ENCODE assay signal across 8 mouse cellular contexts in the genomic region with DNA sequence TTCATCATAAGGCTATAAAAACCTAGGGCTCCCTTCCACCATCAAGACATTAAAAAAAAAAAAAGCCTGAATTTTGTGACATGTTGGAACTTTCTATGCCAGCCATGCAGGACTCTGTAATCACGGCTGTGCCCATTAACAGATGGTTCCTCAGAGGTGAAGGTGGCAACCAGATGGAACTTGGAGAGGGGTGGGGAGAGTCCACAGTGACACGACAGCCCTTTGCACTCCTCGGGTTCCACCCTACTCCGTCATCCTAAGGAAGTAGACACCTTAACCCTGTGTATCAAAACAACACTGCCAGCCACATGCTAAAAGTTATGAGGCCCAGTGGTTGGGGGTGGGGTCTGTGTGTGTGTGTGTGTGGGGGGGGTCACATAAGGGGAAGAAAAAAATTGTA. TPM values are rescaled to one million over a fixed set of nuclear protein-coding genes. Genes with fewer than 3 reads are reported as not detected.
DNase-seq lines count a peak whose midpoint lies in the region; ATAC-seq lines count a peak whose summit lies in the region.

No protein-coding gene starts in this region.

- no peaks in the 10 kb centered on the region for H3K9me3 ChIP-seq in kidney, embryonic 15.5 days (replicated peaks)
- H3K9me3 ChIP-seq in embryonic facial prominence, embryonic 14.5 days (ENCODE audit: control insufficient read depth, low read length) = no peaks in the 10 kb centered on the region
- no peaks in the 10 kb centered on the region for H3K9me3 ChIP-seq in limb, embryonic 10.5 days (replicated peaks)
- H3K9me3 ChIP-seq in neural tube, embryonic 13.5 days = no peaks in the 10 kb centered on the region

- peaks cover 10% of the 10 kb centered on the region; the same call in 1 of the 2 replicates for H3K36me3 ChIP-seq in kidney, embryonic 15.5 days
- peaks cover 8% of the 10 kb centered on the region; the same call in 1 of the 2 replicates for H3K36me3 ChIP-seq in embryonic facial prominence, embryonic 14.5 days (ENCODE audit: control insufficient read depth, insufficient read depth, low read length)
- peaks cover 7% of the 10 kb centered on the region for H3K36me3 ChIP-seq in limb, embryonic 10.5 days
- 0 out of 2 replicates have a peak, but pooled peaks cover 6% of the 10 kb centered on the region for H3K36me3 ChIP-seq in neural tube, embryonic 13.5 days

- ATAC-seq in kidney, embryonic 15.5 days (replicated peaks; ENCODE audit: low FRiP score) = no peak
- no peak for ATAC-seq in embryonic facial prominence, embryonic 14.5 days (ENCODE audit: low read depth)
- no peak for ATAC-seq in neural tube, embryonic 13.5 days (ENCODE audit: low read depth)

- no peak overlapping the region for H3K9ac ChIP-seq in kidney, embryonic 15.5 days
- H3K9ac ChIP-seq in embryonic facial prominence, embryonic 14.5 days (ENCODE audit: low read depth, low read length) = peak overlapping the region; percentile 88; the same call in 1 of the 2 replicates
- peak overlapping the region; percentile 95 for H3K9ac ChIP-seq in neural tube, embryonic 13.5 days

- DNase-seq in kidney, postnatal 25 days = no peak
- DNase-seq in embryonic facial prominence, embryonic 14.5 days (ENCODE audit: low spot score) = no peak
- DNase-seq in limb, embryonic 10.5 days (ENCODE audit: low spot score) = no peak
- no peak for DNase-seq in ovary, postnatal 14 days (ENCODE audit: low spot score)
- no peak for DNase-seq in embryo, embryonic 9.5 days (ENCODE audit: extremely low spot score)
- DNase-seq in urinary bladder, postnatal 25 days (ENCODE audit: low spot score) = no peak

- H3K27me3 ChIP-seq in kidney, embryonic 15.5 days = no peaks in the 10 kb centered on the region
- no peaks in the 10 kb centered on the region for H3K27me3 ChIP-seq in embryonic facial prominence, embryonic 14.5 days (replicated peaks; ENCODE audit: control insufficient read depth, insufficient read depth, low read length)
- H3K27me3 ChIP-seq in limb, embryonic 10.5 days (ENCODE audit: low read depth, poor library complexity, severe bottlenecking) = no peaks in the 10 kb centered on the region
- no peaks in the 10 kb centered on the region for H3K27me3 ChIP-seq in neural tube, embryonic 13.5 days

- H3K4me3 ChIP-seq in kidney, embryonic 15.5 days (replicated peaks) = peak overlapping the region; percentile 82
- peak overlapping the region; percentile 88 for H3K4me3 ChIP-seq in embryonic facial prominence, embryonic 14.5 days (ENCODE audit: low read depth, low read length)
- H3K4me3 ChIP-seq in limb, embryonic 10.5 days = peak overlapping the region; percentile 81
- peak overlapping the region; percentile 87 for H3K4me3 ChIP-seq in neural tube, embryonic 13.5 days

- 41% methylated on average over 4 of the region's 4 CpGs for WGBS in kidney, embryonic 15.5 days
- WGBS in embryonic facial prominence, embryonic 14.5 days = 60% methylated on average over 4 of the region's 4 CpGs
- WGBS in limb, embryonic 10.5 days = 74% methylated on average over 4 of the region's 4 CpGs
- WGBS in neural tube, embryonic 13.5 days = 84% methylated on average over 4 of the region's 4 CpGs

- H3K4me2 ChIP-seq in kidney, embryonic 15.5 days = peak overlapping the region; percentile 86
- peak overlapping the region; percentile 72 for H3K4me2 ChIP-seq in embryonic facial prominence, embryonic 14.5 days (ENCODE audit: low read depth, low read length)
- H3K4me2 ChIP-seq in neural tube, embryonic 13.5 days = peak overlapping the region; percentile 73

- H3K4me1 ChIP-seq in kidney, embryonic 15.5 days = peaks cover 18% of the 10 kb centered on the region
- H3K4me1 ChIP-seq in embryonic facial prominence, embryonic 14.5 days (ENCODE audit: control insufficient read depth, insufficient read depth, low read length) = peaks cover 9% of the 10 kb centered on the region
- peaks cover 25% of the 10 kb centered on the region for H3K4me1 ChIP-seq in limb, embryonic 10.5 days
- peaks cover 24% of the 10 kb centered on the region for H3K4me1 ChIP-seq in neural tube, embryonic 13.5 days (replicated peaks)

- no peak overlapping the region for H3K27ac ChIP-seq in kidney, embryonic 15.5 days
- H3K27ac ChIP-seq in embryonic facial prominence, embryonic 14.5 days (replicated peaks; ENCODE audit: low read depth, low read length) = no peak overlapping the region
- no peak overlapping the region for H3K27ac ChIP-seq in limb, embryonic 10.5 days
- no peak overlapping the region for H3K27ac ChIP-seq in neural tube, embryonic 13.5 days (replicated peaks)

RNA-seq across cellular contexts. Expression of a gene that starts 1.3 kb away (rescaled TPM):
- polyA plus RNA-seq in kidney, embryonic 15.5 days (2015; fragmentation: Nextera tagmentation; extraction: Ambion mirVana) = 35.7 and 36.3 TPM in 2 replicates
- 57.0 and 63.3 TPM in 2 replicates for polyA plus RNA-seq in embryonic facial prominence, embryonic 14.5 days (2014; fragmentation: Nextera tagmentation; extraction: Ambion mirVana)
- polyA plus RNA-seq in limb, embryonic 10.5 days (2016; fragmentation: Nextera tagmentation; extraction: Ambion mirVana) = 22.8 and 34.0 TPM in 2 replicates
- polyA plus RNA-seq in neural tube, embryonic 13.5 days (2015; fragmentation: Nextera tagmentation; extraction: Ambion mirVana) = 39.6 and 43.5 TPM in 2 replicates
